Mouse (Mus musculus) adrenal gland, adult (tissue): ENCODE data around the gene Gjb3.

Source experiments
- DNase-seq, 2 experiments: peaks; one replicate each; pipeline ENCODE4 v3.0.0; 2022 to 2023; ENCODE audit warnings: low spot score in 1 of 2; ENCODE audit not compliant: inconsistent age in 2 of 2

Gene Gjb3

DNA sequence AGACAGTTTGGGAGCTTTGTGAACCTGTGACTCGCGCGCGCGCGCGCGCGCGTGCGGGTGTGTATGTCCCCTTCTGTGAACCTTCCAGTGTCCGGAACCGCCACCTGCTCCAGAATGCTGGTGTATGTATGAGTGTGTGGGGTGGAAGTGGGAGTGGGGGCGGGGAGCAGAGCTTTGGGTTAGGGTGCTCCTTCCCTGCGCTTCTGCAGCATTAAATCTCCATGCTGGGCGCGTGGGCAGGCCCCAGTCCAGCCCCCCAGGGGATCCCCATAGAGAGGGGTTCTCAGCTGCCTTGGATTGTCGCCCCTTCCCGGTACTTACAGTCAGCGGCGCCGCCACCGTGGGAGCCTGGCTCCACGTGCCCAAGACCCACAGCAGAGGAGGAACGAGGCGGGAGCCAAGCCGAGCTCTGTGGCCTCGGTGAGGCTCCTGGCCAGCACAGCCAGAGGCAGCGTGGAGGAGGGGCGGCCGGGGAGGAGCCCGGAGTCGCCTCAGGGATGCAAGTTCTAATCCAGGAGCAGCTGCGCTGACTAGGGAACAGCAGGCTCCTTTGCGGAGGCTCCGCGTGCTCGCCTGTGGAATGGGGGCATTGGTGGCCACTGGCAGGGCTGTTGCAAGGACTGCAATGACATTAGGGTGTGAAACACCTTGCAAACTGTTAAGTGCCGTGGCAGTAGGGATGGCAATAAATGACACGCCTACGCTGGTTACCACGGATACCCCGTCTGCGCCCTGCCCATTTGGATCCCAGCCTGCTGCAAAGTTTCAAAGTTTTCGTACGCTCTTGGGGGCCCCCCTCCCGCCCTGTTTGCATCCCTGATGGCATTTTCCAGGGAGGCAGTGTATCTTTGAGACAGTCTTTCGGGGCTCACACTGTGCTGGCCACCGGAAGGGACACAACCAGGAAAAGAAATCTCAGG is at the start of gene Gjb3:
Gjb3 (minus strand) TSS at position 664 of the 920 bp plus-strand sequence.
- DNase-seq, result no peak

- DNase-seq, result peak; percentile 17 to 58
Measured at GRCm38 (mm10) chr4:127377344-127377743, 46.7 kb upstream of the Gjb3 start.

DNA sequence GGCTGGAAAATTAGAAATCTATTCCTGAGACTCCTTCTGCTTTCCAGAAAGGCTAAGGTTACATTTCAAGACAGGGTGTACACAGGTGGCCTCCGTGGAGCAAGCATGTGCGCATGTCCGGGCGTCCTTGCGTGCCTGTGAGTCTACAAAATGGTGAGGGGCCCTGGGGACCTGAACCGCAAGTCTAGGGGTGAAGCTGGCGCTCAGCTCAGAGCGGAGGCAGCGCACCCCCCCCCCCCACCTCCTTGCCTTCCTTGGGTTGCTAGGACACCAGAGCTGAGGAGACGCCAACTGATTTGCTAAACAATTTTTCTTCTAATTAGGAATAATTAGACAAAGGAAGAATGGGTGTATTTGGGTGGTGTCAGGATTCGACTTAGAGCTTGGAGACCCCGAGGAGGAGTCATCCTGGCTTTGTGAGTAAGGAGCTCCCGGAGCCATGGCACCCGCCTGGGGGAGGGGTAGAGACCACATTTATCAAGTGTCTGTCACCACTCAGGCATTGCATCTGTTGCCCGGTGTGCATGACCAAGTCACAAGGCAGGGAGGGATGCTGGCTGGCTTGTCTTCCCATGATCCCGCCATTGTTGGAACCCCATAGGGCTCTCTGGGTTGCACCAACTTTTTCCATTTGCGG is 45.0 kb upstream of the Gjb3 start:
- DNase-seq, result no peak

DNA sequence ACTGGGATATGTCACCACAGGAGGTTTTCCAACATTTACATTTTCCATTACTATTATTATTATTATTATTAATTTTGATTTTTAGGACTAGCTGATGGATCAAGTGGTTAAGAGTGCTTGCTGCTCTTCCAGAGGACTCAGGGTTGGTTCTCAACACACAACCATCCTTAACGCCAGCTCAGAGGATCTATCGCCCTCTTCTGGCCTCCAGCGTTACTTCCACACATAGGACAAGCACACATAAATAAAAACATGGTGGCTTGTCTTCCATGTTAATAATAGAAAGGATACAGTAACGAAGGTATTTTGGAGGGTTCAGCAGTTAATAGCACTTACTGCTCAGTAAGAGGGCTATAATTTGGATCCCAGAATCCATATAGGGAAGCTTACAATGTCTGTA is 44.0 kb upstream of the Gjb3 start:
- no peak for DNase-seq

- DNase-seq, result peak; percentile 56 to 82
Measured at GRCm38 (mm10) chr4:127373491-127373890, 42.8 kb upstream of the Gjb3 start.

- peak in 1 of 2 experiments; percentile 58 for DNase-seq
Measured at GRCm38 (mm10) chr4:127371546-127371945, 40.9 kb upstream of the Gjb3 start.

DNA sequence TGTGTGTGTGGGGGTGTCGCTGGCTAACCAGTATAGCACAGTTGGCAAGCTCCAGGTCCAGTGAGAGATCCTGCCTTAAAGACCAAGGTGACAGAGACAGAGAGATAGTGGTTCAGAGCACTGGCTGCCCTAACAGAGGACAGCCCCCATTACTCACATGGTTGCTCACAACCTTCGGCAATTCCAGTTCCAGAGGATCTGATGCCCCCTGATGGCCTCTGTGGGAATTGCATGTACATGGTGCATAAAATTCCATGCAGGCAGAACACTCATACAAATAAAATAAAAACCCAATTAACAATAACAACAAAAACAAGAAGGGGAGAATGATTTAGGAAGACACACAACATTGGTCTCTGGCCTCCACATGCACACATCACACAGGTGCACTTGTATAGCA is 39.8 kb upstream of the Gjb3 start:
- DNase-seq, result no peak

GRCm38 (mm10) chr4:127368379-127368973 is 37.8 kb upstream of the Gjb3 start:
- DNase-seq, result peak; percentile 55 to 86

DNA sequence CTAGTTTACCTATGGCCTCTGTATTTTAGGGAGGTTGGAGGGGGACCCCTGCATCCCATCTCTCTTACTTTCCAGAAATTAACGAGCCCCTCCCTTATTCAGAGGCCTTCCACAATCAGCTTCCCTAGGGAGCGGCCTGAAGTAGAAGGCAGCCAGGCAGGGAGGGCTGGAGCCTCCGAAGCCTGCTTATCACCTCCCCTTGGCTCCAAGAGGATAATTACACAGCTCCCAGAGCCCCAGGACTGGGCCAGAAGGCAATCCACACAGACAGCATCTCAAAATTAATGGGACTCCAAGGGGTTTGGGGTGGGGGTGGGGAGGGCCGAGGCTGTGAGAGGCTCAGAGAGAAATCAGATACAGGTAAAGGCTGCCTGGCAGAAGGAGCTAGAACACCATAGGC is 35.2 kb upstream of the Gjb3 start:
- no peak for DNase-seq

DNA sequence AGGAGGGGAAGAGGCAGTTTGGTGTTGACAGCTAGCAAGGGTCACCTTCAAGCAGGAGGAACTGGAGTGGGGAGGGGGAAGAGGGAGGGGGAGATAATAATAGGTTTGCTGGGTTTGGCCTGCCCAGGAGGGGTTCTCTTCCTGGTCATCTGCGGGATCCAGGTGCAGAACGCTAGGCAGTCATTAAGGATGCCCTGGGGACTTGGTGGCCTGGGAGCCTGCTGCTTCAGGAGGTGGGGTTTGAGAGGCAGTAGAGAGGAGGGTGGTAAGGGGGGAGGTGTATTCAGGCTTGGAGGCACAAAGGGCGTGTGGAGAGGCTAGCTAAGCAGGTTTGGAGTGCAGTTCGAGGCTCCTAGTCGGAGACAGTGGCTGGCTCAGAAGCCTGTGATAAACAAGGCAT is 34.8 kb upstream of the Gjb3 start:
- DNase-seq, result no peak

DNA sequence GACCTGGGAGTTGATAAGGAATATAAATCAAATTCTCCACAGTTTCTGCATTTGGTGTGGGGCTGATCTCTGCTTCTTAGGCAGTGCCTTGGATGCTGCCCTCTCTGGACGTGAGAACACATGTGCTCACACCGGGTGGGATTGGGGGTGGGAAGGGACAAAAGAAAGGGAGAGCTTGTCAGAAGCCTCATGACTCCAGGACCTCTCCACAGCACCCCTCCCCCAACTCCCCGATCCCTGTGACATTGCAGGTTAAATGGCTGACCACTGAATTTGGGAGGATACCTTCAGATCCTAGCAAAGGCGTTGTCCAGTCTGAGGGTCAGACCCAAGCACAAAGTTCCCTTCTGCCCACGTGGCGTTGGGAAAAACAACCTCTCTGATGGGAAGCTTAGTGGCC is 33.8 kb upstream of the Gjb3 start:
- no peak for DNase-seq

DNA sequence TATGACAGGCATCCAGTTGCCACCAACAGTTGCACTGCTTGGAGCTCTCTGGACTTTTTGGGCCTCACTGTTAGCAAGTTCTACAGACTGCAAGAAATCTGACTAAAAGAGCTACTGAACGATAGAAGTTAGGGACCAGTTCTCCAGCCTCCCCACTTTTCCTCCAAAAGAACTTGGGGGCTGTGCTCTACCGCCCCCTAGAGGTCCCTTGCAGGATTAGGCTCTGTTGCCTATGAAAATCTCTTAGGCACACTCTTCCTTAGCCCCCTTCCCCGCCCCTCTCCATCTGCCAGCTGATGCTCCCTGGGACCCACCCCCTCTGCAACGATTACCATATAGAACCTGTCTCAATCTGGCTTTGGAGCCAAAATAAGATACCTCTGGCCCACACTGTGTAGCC is 32.7 kb upstream of the Gjb3 start:
- DNase-seq, result no peak

- DNase-seq, result no peak
Measured at GRCm38 (mm10) chr4:127362520-127362919, 31.9 kb upstream of the Gjb3 start.

DNA sequence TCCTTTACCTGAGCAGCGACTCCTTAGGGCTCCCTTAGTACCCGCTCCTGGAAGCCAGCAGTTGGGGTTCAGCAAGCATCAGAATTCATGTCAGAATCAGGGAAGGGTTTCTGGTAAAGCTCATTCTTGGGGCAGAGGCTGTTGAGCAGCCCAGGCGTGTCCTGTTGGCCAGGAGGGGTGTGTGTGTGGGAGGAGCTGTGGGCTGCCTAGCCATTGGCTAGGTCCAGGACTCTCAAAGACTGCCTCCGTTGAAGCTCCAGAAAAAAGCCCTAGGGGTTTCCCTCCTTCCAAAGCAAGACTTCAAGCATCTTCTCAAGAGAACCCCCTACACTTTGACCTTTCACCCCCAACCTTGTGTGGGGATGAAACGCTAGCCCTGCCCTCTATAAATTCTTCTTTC is 27.4 kb upstream of the Gjb3 start, which contains the start of gene Gjb5:
Gjb5 (minus strand) TSS at position 164 of the 400 bp plus-strand sequence.
- DNase-seq, result no peak

DNA sequence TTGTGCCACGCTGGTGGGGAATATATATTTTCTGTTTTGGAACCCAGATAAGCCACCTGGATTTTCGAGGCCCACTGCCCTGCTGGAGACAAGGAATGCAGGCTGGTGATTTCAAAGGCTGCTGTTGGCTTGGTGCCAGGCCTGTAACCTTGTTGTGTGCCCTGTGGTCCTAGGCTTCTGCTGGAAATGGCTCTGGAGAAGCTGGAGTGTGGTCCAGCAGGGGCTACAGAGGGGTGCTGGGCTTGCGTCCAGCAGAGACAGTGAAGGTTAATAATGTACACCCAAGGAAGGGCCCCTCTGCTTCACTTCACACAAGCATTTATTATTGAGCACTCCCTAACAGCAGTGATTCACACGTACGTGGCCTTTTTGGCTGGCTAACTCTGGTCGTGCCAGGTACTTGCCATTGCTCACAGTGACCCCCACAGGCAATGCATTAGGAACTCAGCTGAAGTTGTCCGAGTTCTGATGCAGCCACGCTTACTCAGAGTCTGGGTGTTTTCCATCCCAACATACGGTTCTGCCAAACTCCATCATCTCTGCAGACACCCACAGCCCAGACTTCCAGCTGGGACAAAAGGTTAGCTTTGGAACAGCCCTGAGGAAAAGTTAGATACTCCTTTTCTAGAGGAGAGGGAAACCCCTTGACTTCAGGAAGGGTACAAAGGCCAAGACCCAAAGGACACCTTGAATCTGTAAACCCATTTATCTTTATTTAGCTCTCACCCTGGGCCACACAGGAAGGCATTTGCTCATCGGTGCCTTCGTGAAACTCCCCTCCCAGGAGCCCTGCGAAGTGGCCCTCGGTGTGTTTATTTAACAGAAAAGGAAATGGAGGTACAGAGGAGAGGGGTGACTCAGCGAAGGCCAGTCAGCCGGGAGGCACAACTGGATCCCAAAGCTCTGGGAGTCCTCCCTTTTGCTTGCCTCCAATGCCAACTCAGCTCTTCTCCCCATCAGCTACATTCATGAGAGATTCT is 24.2 kb upstream of the Gjb3 start:
- peak; percentile 38 to 78 for DNase-seq

- no peak for DNase-seq
Measured at GRCm38 (mm10) chr4:127353951-127354438, 23.4 kb upstream of the Gjb3 start, which contains the start of gene Gjb4. Gene Gjb4, minus strand, starts transcription at chr4:127354081.

- DNase-seq, result no peak
Measured at GRCm38 (mm10) chr4:127352594-127352993, 21.9 kb upstream of the Gjb3 start.

- peak; percentile 15 to 51 for DNase-seq
Measured at GRCm38 (mm10) chr4:127349560-127350300, 19.1 kb upstream of the Gjb3 start.

GRCm38 (mm10) chr4:127345000-127345399 is 14.4 kb upstream of the Gjb3 start:
- no peak for DNase-seq

- DNase-seq, result no peak
Measured at GRCm38 (mm10) chr4:127341372-127341771, 10.7 kb upstream of the Gjb3 start.
